Mouse (Mus musculus): ENCODE results near the gene Eif3k.

DNA sequence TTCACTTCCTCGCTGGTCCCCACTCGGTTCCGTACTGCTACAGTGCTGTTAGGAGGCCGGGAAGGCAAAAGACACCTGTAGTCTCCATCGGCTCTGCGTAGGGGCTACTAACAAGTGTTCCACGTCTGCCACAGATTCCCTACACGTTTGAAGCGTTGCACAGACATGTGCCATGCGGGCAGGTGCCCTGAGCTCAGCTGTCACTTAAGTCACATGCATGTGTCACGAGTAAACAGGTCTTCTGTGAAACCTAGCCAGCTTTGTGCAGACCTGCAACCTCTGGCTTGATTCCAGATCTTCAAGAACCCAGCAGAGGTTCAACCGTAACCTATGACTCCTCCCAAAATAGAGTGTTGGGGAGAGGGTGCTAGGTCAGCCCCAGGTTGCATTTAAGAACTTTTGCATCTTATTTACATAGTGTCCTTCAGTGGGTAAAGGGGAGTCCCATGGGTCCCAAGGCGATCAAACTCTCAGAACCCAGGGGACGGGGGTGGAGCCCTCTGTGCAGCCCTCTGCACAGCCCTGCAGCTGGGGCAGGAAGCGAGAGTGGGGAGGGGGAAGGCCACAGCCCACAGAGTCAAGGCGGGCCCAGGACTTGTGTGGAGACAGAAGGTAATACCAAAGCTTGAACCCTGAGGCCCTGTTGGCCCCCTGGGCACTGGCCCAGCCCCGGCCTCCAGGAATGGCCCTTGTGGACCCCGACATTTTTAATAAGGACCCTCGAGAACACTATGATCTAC, 780 bp upstream of the Eif3k start:
- TF ChIP-seq CTCF (IDR thresholded peaks at IDR 0.05; ENCODE audit: control insufficient read depth, insufficient read depth, insufficient replicate concordance, low read depth, low read length) (no peak), POLR2A (IDR thresholded peaks at IDR 0.05; ENCODE audit: control insufficient read depth, low read depth, low read length) (no peak)

Measured in testis, adult 2 months (tissue).